Mouse (Mus musculus) right cerebral cortex, postnatal 10 days (tissue): ENCODE results near the gene Klhdc10.

Experiments
- DNase-seq, 2 experiments: peaks; one replicate each; pipeline ENCODE4 v3.0.0; 2021; ENCODE audit warnings: low spot score in 2 of 2

Gene Klhdc10

GRCm38 (mm10) chr6:30468684-30469083, 67.0 kb downstream of the Klhdc10 start:
- peak in 1 of 2 experiments; percentile 66 for DNase-seq

GRCm38 (mm10) chr6:30469370-30469769, 67.7 kb downstream of the Klhdc10 start:
- DNase-seq = peak in 1 of 2 experiments; percentile 62

- no peak for DNase-seq
These were observed 70.0 kb downstream of the Klhdc10 start for GRCm38 (mm10) chr6:30471706-30472105.

GRCm38 (mm10) chr6:30476025-30476765, 74.5 kb downstream of the Klhdc10 start:
- no peak for DNase-seq

GRCm38 (mm10) chr6:30477210-30477714, 75.6 kb downstream of the Klhdc10 start:
- DNase-seq = peak in 1 of 2 experiments; percentile 57

GRCm38 (mm10) chr6:30477784-30478183, 76.1 kb downstream of the Klhdc10 start:
- no peak for DNase-seq

GRCm38 (mm10) chr6:30479418-30479817, 77.8 kb downstream of the Klhdc10 start:
- DNase-seq = no peak

GRCm38 (mm10) chr6:30482908-30483307, 81.2 kb downstream of the Klhdc10 start:
- DNase-seq = no peak

- DNase-seq = no peak
These were observed 84.8 kb downstream of the Klhdc10 start for GRCm38 (mm10) chr6:30486504-30486903.

GRCm38 (mm10) chr6:30499049-30499448, 97.4 kb downstream of the Klhdc10 start:
- no peak for DNase-seq
